Mouse (Mus musculus): ENCODE results near the gene G430095P16Rik.

The G430095P16Rik gene

DNA sequence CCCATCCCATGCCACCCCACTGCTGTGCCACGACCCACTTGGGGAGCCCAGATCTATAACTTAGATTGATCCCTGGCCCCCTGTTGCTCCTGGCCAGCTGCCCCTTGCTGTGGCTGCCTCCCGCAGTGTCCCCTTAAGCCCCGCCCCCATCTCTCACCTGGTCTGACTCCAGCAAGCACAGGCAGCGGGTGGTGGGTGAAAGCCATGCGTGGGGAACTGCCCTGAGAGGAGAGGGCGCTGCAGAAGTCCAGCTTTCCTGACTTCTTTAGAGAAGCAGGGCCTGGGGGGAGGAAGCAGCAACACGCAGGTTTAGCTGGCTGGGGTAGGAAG lies 729 bp downstream of the G430095P16Rik start:
- DNase-seq (ENCODE audit: low spot score) = no peak

GRCm38 (mm10) chr8:84724683-84725082 lies 1.9 kb downstream of the G430095P16Rik start:
- DNase-seq (ENCODE audit: low spot score) = no peak

GRCm38 (mm10) chr8:84725246-84725940 lies 2.6 kb downstream of the G430095P16Rik start:
- no peak for DNase-seq (ENCODE audit: low spot score)

- DNase-seq (ENCODE audit: low spot score) = no peak
Observed at GRCm38 (mm10) chr8:84725941-84726259, 3.1 kb downstream of the G430095P16Rik start.

DNA sequence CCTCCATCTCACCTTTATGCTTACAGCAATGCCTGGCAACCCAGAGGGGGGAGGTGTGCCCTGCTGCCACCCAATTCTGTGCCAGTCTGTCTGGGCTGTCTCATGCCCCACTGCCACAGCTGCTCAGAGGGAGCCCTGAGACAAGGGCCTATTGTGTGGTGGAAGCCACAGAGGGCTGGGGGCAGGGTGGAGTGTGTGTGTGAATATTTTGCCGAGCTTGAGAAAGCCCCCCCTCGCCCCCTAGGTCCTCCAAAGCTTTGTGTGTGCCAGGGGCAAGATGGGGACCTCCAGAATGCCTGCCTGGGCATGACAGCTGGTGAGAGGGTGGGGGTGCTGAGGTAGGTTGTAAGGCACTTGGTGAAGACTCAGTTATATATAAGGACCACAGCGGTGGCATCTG lies 5.7 kb downstream of the G430095P16Rik start:
- DNase-seq (ENCODE audit: low spot score) = no peak

DNA sequence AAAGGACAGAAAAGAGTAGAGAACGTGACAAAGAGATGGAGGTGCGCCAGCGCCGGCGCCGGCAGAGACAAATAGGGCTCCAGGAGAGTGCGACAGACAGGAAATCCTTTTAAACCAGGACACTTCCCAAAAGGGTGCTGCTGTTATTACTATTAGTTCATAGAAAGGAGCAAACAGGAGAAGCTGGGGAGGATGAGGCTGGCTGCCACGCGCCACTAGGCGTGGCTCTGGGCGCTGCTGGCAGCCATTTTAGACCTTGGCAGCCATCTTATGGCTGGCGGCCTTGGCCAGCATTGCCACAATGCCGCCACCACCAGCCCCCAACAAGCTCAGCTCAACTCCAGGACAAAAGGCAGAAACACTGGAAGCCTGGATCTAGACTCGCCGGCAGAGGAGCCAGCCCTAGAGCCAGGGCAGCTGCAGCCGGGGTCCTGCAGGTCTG lies 7.1 kb downstream of the G430095P16Rik start:
- DNase-seq (ENCODE audit: low spot score) = no peak

GRCm38 (mm10) chr8:84730541-84731370 lies 7.9 kb downstream of the G430095P16Rik start:
- DNase-seq (ENCODE audit: low spot score) = peak; percentile 91

GRCm38 (mm10) chr8:84731371-84732177 lies 8.8 kb downstream of the G430095P16Rik start:
- no peak for DNase-seq (ENCODE audit: low spot score)

GRCm38 (mm10) chr8:84732545-84732944 lies 9.7 kb downstream of the G430095P16Rik start:
- DNase-seq (ENCODE audit: low spot score) = no peak

GRCm38 (mm10) chr8:84732996-84733395 lies 10.2 kb downstream of the G430095P16Rik start:
- DNase-seq (ENCODE audit: low spot score) = no peak

DNA sequence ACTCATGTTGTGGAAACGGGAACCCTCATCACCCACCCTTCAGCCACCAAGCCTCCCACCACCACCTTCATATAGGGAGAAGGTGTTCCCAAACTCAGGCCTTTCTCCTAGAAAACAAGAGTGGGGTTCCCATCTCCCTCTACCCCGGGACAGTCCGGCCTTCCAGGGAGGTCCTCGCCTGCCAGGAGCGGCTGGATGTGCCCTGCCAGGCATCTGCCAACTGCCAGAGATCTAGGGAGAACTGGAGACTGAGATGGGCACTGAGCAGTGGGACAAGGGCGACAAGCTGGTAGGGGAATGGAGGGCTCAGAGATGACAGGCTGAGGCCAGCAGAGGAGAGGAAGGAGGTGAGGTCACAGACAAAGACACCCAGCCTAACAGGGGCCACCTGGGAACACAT lies 11.2 kb downstream of the G430095P16Rik start:
- no peak for DNase-seq (ENCODE audit: low spot score)

GRCm38 (mm10) chr8:84734680-84735079 lies 11.9 kb downstream of the G430095P16Rik start:
- no peak for DNase-seq (ENCODE audit: low spot score)

- DNase-seq (ENCODE audit: low spot score) = no peak
Observed at GRCm38 (mm10) chr8:84735597-84735996, 12.8 kb downstream of the G430095P16Rik start.

DNA sequence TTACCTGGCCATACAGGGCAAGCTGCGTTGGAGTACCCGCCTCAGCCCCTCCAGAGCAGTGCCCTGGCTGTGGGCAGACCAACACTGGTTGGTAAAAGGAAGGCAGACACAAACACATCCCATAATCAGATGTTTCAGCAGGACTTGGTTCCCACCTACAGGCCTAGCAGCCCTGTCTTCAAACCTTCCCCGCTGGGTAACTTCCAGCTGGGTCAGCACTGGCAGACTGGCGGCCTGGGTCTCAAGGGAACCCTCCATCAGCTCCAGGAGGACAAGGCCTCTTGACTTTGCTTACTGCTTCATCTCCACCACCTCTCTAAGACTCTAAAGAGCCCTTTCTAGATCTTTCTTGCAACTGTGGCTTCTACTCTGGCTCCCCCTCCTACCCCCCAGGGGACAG lies 13.7 kb downstream of the G430095P16Rik start:
- no peak for DNase-seq (ENCODE audit: low spot score)

- DNase-seq (ENCODE audit: low spot score) = peak; percentile 79
Observed at GRCm38 (mm10) chr8:84737608-84738007, 14.8 kb downstream of the G430095P16Rik start.

DNA sequence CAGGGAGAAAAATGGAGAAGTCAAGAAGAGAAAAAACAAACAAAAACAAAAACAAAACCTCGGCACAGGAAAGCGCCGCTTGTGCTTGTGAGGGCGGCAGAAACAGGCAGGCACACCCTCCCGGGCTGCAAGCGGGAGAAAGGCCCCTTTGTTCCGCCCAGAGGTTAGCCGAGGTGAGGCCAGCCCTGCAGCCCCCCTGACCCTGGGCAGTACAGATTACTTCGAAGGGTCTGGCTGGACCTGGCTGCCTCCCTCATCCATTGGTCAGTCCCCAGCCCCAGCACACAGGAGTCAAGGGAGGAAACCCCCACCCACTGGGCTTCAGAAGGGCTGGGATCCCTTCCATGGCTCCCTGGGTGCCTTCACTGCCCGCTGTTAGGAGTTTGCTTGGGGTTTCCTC lies 15.5 kb downstream of the G430095P16Rik start:
- DNase-seq (ENCODE audit: low spot score) = no peak

DNA sequence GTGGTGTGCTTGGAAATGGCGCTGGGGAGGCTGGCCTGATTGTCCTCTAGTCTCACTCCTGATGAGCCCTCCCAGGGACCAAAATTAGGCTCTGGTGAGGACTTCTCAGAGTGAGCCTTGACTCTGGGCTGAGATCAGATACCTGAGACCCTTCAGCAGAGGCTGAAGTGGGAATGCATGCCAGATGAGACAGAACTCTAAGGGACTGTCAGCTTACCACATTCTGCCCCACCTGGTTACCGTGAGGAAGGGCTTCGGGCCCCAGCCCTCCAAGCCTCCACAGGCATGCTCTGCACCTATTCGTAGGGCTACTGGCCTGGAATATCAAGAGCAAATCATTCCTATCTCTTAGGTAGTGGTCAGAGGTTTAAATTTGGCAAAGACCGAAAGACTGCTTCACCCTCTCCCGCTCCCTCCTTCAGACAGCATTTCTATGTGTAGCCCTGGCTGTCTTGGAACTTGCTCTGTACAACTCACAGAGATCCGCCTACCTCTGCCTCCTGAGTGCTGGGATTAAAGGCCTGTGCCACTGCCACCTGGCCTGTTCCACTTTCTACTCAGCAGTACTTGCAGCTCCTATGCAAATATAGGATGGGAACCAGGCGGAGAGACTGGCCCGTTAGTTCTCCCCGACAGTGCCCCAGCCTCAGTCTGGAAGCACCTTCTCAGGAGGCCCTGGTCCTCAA lies 16.1 kb downstream of the G430095P16Rik start:
- DNase-seq (ENCODE audit: low spot score) = no peak

GRCm38 (mm10) chr8:84739401-84739742 lies 16.6 kb downstream of the G430095P16Rik start:
- no peak for DNase-seq (ENCODE audit: low spot score)

DNA sequence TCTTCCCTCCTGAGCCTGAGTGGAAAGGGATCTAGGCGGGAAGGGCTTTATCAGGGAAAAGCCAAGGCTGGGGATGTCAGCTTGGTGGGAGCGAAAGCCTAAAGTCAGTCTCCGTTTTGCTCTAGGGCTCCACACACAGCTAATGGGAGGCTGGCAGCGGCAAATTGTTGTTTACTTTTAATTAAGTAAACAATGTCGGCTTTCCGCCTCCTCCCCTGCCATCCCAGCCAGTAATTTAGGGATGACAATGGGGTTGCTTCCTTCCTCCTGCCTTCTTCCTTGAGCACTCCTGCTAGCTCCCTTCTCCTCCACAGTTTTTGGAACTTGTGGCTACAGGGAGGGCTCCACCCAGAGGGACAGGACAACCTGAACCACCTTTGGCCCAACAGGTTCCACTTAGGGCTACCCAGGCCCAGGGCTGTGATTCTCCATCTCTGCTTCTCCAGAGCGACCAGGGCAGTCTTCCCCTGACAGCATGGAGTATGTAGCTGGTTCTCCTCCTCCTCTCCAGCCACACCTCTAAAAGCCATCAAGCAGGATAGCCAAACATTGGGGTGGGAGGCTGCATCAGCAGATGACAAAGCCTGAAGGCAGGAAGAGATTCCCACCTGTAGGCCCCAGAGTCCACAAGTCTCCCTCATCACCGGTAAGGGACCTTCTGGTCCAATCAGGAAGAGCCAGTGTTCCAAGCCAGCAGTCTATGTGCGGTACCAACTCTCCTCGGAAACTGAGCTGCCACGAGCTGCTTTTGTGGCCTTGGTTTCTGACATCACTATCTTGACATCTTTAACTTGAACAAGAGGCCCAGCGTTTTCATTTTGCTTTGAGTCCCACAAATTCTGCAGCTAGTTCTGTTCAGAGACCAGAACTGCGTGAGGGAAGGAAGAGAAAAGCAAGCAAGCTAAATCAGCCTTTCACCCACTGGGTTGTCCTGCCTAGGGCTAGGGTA lies 18.4 kb downstream of the G430095P16Rik start:
- no peak for DNase-seq (ENCODE audit: low spot score)

- no peak for DNase-seq (ENCODE audit: low spot score)
Observed at GRCm38 (mm10) chr8:84742171-84743053, 19.6 kb downstream of the G430095P16Rik start.
